Comparison of ENCODE assay signal across 9 mouse cellular contexts in genomic region chr4:117786963-117787362, GRCm38 (mm10). TPM values are rescaled to one million over a fixed set of nuclear protein-coding genes. Genes with fewer than 3 reads are reported as not detected.
A peak's percentile ranks its signal among the peaks of the same experiment; 100 is the strongest.
DNase-seq lines count a peak whose midpoint lies in the region; ATAC-seq lines count a peak whose summit lies in the region.
"Had no signal": no experiment of that assay in that cellular context is flagged by ENCODE, and none has a peak within 500 bp of the region (broad histone marks: within the 10 kb centered on the region; RNA-seq: fewer than 3 reads in every experiment).

No protein-coding gene starts in this region.

- H3K36me3 ChIP-seq in heart, embryonic 14.5 days (ENCODE audit: control insufficient read depth, insufficient read depth, low read length), result no peaks in the 10 kb centered on the region
- H3K36me3 ChIP-seq in midbrain, embryonic 14.5 days (ENCODE audit: control insufficient read depth, insufficient read depth, low read length), result no peaks in the 10 kb centered on the region

- peak; percentile 29 for DNase-seq in thymus, postnatal 0 days (ENCODE audit: low spot score)
- no peak for DNase-seq in thymus, postnatal 14 days
- peak; percentile 59 to 84 for DNase-seq in kidney, postnatal 25 days
- peak; percentile 55 for DNase-seq in midbrain, embryonic 14.5 days
- DNase-seq in gastrocnemius, postnatal 25 days, result no peak

- no peaks in the 10 kb centered on the region for H3K9me3 ChIP-seq in heart, embryonic 14.5 days (ENCODE audit: control insufficient read depth, low read length)
- H3K9me3 ChIP-seq in midbrain, embryonic 14.5 days (ENCODE audit: control insufficient read depth, low read length), result no peaks in the 10 kb centered on the region

- H3K9ac ChIP-seq in heart, embryonic 14.5 days (ENCODE audit: low read length), result 0 out of 2 replicates have a peak overlapping the region, but pooled peaks have one; percentile 25
- no peak overlapping the region for H3K9ac ChIP-seq in midbrain, embryonic 14.5 days (replicated peaks; ENCODE audit: low read length)

- no peaks in the 10 kb centered on the region; a peak in 1 of 4 replicates for H3K4me1 ChIP-seq in heart, embryonic 14.5 days (ENCODE audit: control insufficient read depth in 2 of 2, insufficient read depth in 2 of 2, low read length in 2 of 2)
- H3K4me1 ChIP-seq in midbrain, embryonic 14.5 days (ENCODE audit: control insufficient read depth, insufficient read depth, low read length), result no peaks in the 10 kb centered on the region

- ATAC-seq in heart, embryonic 14.5 days (ENCODE audit: insufficient number of reproducible peaks, insufficient read depth, low FRiP score, low read depth), result peak; percentile 54; the same call in 1 of the 2 replicates
- no peak; the same call in 1 of the 2 replicates for ATAC-seq in midbrain, embryonic 14.5 days (ENCODE audit: low FRiP score, low TSS enrichment)
- ATAC-seq in activated CD4-positive, CD25-positive, alpha-beta regulatory T cell, adult 4 months, result no peak
- ATAC-seq in monocyte, adult 5-6 weeks (replicated peaks; ENCODE audit: insufficient number of reproducible peaks, low FRiP score, low TSS enrichment, poor library complexity, severe bottlenecking), result no peak

- no peak overlapping the region for H3K27ac ChIP-seq in heart, embryonic 14.5 days (replicated peaks in 1 of 2; ENCODE audit: control insufficient read depth in 1 of 2, insufficient read depth in 1 of 2, low read depth in 2 of 2, low read length in 2 of 2)
- H3K27ac ChIP-seq in midbrain, embryonic 14.5 days (replicated peaks; ENCODE audit: low read depth, low read length), result no peak overlapping the region

- 27% methylated on average over 8 of the region's 8 CpGs for WGBS in heart, embryonic 14.5 days
- 47% methylated on average over 8 of the region's 8 CpGs for WGBS in midbrain, embryonic 14.5 days

- no peaks in the 10 kb centered on the region for H3K27me3 ChIP-seq in heart, embryonic 14.5 days (ENCODE audit: control insufficient read depth, insufficient read depth, low read length)
- no peaks in the 10 kb centered on the region for H3K27me3 ChIP-seq in midbrain, embryonic 14.5 days (ENCODE audit: control insufficient read depth, insufficient read depth, low read length)

- peak overlapping the region; percentile 38 for H3K4me2 ChIP-seq in heart, embryonic 14.5 days (ENCODE audit: low read length)
- peak overlapping the region; percentile 21; the same call in 1 of the 2 replicates for H3K4me2 ChIP-seq in midbrain, embryonic 14.5 days (ENCODE audit: low read length)

- no peak overlapping the region for H3K4me3 ChIP-seq in heart, embryonic 14.5 days (ENCODE audit: control insufficient read depth in 1 of 2, insufficient read depth in 1 of 2, low read depth in 1 of 2, low read length in 2 of 2)
- H3K4me3 ChIP-seq in midbrain, embryonic 14.5 days (replicated peaks; ENCODE audit: low read depth, low read length), result no peak overlapping the region

RNA-seq across cellular contexts. Expression of gene Klf17, which starts 21.5 kb away (rescaled TPM):
- 0.10 TPM in 1 of 2 replicates, not detected in the other for polyA plus RNA-seq in thymus, postnatal 0 days (2015; fragmentation: Nextera tagmentation; extraction: Ambion mirVana)
- polyA plus RNA-seq in heart, embryonic 14.5 days (2014; fragmentation: Nextera tagmentation; extraction: Ambion mirVana), result not detected in 2 replicates
- polyA plus RNA-seq in midbrain, embryonic 14.5 days (2014; fragmentation: Nextera tagmentation; extraction: Ambion mirVana), result not detected in 2 replicates
- polyA plus RNA-seq in activated CD4-positive, CD25-positive, alpha-beta regulatory T cell, adult 4 months (2017; shearing (Covaris generic)), result not detected
- total RNA-seq in monocyte, adult 5-6 weeks (2017), result not detected in 3 replicates
- total RNA-seq in gastrocnemius, postnatal 25 days (2021), result not detected
- polyA plus RNA-seq: spleen, adult 2 months had no signal

RNA-seq across cellular contexts. Expression of gene Slc6a9, which starts 47.3 kb away (rescaled TPM):
- 1.4 and 2.6 TPM in 2 replicates for polyA plus RNA-seq in thymus, postnatal 0 days (2015; fragmentation: Nextera tagmentation; extraction: Ambion mirVana)
- 3.6 and 5.9 TPM in 2 replicates for polyA plus RNA-seq in heart, embryonic 14.5 days (2014; fragmentation: Nextera tagmentation; extraction: Ambion mirVana)
- polyA plus RNA-seq in midbrain, embryonic 14.5 days (2014; fragmentation: Nextera tagmentation; extraction: Ambion mirVana), result 18.4 and 26.4 TPM in 2 replicates
- polyA plus RNA-seq in activated CD4-positive, CD25-positive, alpha-beta regulatory T cell, adult 4 months (2017; shearing (Covaris generic)), result under 1 TPM in 1 of 2 experiments, not detected in 1; 0.51 TPM
- total RNA-seq in monocyte, adult 5-6 weeks (2017), result 1.8 to 2.8 TPM in 2 of 3 replicates, not detected in the other
- 1 to 10 TPM; 5.0 to 6.8 TPM for total RNA-seq in gastrocnemius, postnatal 25 days (2021)

Comparison
In these comparisons a context has a peak if more than half of its experiments do, and no peak if none do; other contexts are left out.
1. DNase-seq: peak in thymus, postnatal 0 days (single experiment), kidney, postnatal 25 days (2 of 2) and midbrain, embryonic 14.5 days (single experiment); none in thymus, postnatal 14 days (single experiment) and gastrocnemius, postnatal 25 days (single experiment).